Mouse (Mus musculus) ES-E14 (cell line): Measurements from ENCODE around the gene Zscan25. TPM values are rescaled to one million over a fixed set of nuclear protein-coding genes. Genes with fewer than 3 reads are reported as not detected.

ENCODE experiments used
- DNase-seq: peaks from one replicate; pipeline ENCODE4 v3.0.0-alpha.2; 2013; ENCODE audit warnings: low read depth, low spot score
- H3K27ac ChIP-seq: 2 replicates; pipeline ENCODE4 v1.5.1; 2012; ENCODE audit warnings: low read depth, mild to moderate bottlenecking, low read length, moderate library complexity, mixed read lengths; ENCODE audit not compliant: poor library complexity, insufficient read depth, severe bottlenecking
- H3K36me3 ChIP-seq: 2 replicates; pipeline ENCODE4 v1.6.1; 2012; ENCODE audit warnings: mild to moderate bottlenecking, low read length, moderate library complexity, mixed read lengths; ENCODE audit not compliant: control insufficient read depth, poor library complexity, insufficient read depth, severe bottlenecking
- H3K4me1 ChIP-seq, 2 experiments: fragments of 150-350 bp in 1 of 2; sonication (generic) in 1 of 2; 2 replicates each; pipeline ENCODE4 v1.6.1; 2012; ENCODE audit warnings: low read length in 2 of 2, mild to moderate bottlenecking in 1 of 2, mixed read lengths in 1 of 2; ENCODE audit not compliant: control insufficient read depth in 2 of 2, insufficient read depth in 2 of 2, poor library complexity in 1 of 2
- H3K4me3 ChIP-seq, 2 experiments: fragments of 150-350 bp in 1 of 2; sonication (generic) in 1 of 2; 2 replicates each; pipeline ENCODE4 v1.5.1; 2012; ENCODE audit warnings: low read length in 2 of 2, low read depth in 1 of 2, mild to moderate bottlenecking in 1 of 2, mixed read lengths in 1 of 2; ENCODE audit not compliant: insufficient read depth in 1 of 2, poor library complexity in 1 of 2, severe bottlenecking in 1 of 2
- H3K9ac ChIP-seq: 2 replicates; pipeline ENCODE4 v1.6.1; 2012; ENCODE audit warnings: low read depth, mild to moderate bottlenecking, low read length, mixed read lengths; ENCODE audit not compliant: poor library complexity, insufficient read depth, severe bottlenecking
- H3K9me3 ChIP-seq: fragments of 150-350 bp; sonication (generic); 2 replicates; pipeline ENCODE4 v1.6.1; 2012; ENCODE audit warnings: low read depth, mild to moderate bottlenecking, low read length; ENCODE audit not compliant: control insufficient read depth, insufficient read depth
- CHD2 ChIP-seq: IDR thresholded peaks from 2 replicates; pipeline ENCODE4 v1.6.1; 2014; ENCODE audit warnings: mild to moderate bottlenecking, low read depth, low read length, inconsistent platforms
- HCFC1 ChIP-seq: IDR thresholded peaks from 2 replicates; pipeline ENCODE4 v1.6.1; 2012; ENCODE audit warnings: low read length, inconsistent platforms, borderline replicate concordance; ENCODE audit not compliant: insufficient read depth
- MAFK ChIP-seq: IDR thresholded peaks from 2 replicates; pipeline ENCODE4 v1.6.1; 2014; ENCODE audit warnings: mild to moderate bottlenecking, low read depth, low read length, inconsistent platforms; ENCODE audit not compliant: insufficient read depth
- ZC3H11A ChIP-seq: IDR thresholded peaks from 2 replicates; pipeline ENCODE4 v1.6.1; 2012; ENCODE audit warnings: low read depth, mild to moderate bottlenecking, inconsistent platforms, low read length, borderline replicate concordance
- ZNF384 ChIP-seq: IDR thresholded peaks from 2 replicates; pipeline ENCODE4 v1.6.1; 2012; ENCODE audit warnings: low read depth, low read length, inconsistent platforms
- in situ Hi-C, 2 experiments: fragments of 600-800 bp; cut with MboI; formaldehyde crosslinking; loops; one replicate each; pipeline ENCODE4 v1.15.1; 2025; ENCODE audit warnings: low sequenced_read_pairs in 2 of 2, inconsistent platforms in 1 of 2; ENCODE audit not compliant: unreplicated experiment in 2 of 2
- total RNA-seq: library from RNA; depleted of rRNA; stranded (reverse); fragments of 300-350 nt; gene quantifications from 2 replicates; pipeline ENCODE4 v1.2.3, GENCODE M21; 2012; rRNA removed

Zscan25 gene
- 16.8 and 22.5 TPM in 2 replicates for total RNA-seq

DNA sequence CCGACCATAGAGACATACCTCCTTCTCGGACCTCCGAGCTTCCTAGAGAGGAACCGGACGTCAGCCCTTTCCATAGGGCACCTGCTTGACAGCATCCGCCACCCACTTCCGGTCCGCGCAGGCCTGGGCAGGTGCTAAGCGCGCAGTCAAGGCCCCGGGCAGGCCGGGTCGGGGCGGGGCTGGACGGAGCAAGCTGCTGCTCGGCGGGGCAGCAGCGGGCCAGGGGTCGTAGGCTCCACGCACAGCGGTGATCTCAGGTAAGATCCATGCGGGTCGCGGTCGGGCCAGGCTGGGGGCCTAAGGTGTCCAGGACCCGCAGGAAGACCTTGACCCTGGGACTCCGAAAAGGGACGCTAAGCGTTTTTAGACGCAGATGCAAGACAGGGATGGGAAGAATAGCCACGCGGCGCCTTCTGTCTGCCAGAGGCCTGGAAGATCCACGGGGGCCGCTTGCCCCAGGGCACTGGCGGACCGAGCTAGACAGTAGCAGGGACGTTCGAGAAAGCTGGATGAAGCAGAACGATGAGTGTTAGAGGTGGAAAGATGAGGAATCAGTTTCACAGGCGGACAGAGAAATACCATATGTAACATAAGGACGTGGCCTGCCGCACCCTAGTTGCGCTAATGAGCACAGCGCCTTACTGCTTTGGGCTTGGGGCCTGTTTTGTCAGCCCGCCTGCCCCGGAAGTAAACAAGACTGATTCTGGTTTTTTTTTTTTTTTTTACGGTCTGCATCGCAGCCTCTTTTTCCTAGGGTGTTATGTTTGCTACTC is at the start of gene Zscan25:
TSS of gene Zscan25 (plus strand) at position 130 of the 773 bp plus-strand sequence.
- H3K9ac ChIP-seq: peak within 1 kb of the TSS; percentile 100
- peak within 1 kb of the TSS; percentile 94 to 100 for H3K4me3 ChIP-seq
- peak within 1 kb of the TSS; percentile 94 for H3K27ac ChIP-seq
- H3K36me3 ChIP-seq: peaks cover 20% of the 10 kb centered on the region
- H3K9me3 ChIP-seq: no peaks in the 10 kb centered on the region
- DNase-seq: peak; percentile 93
- H3K4me1 ChIP-seq: peaks cover 0 to 2% of the 10 kb centered on the region in 2 experiments; a peak in 1 of 4 replicates
- TF ChIP-seq CHD2: no peak
- peak; percentile 95 for TF ChIP-seq ZNF384
- TF ChIP-seq ZC3H11A: no peak
- TF ChIP-seq MAFK: no peak
- TF ChIP-seq HCFC1: peak; percentile 74; the same call in 1 of the 2 replicates
- in situ Hi-C loops: no loop called here

GRCm38 (mm10) chr5:145230641-145231040 is 49.7 kb upstream of the Zscan25 start:
- Histone ChIP-seq H3K36me3 (peaks cover 23% of the 10 kb centered on the region), H3K27ac (no peak overlapping the region; the same call in 1 of the 2 replicates), H3K9me3 (no peaks in the 10 kb centered on the region), H3K9ac (no peak overlapping the region), H3K4me3 (peak overlapping the region in 1 of 2 experiments; percentile 73; a peak in 2 of 4 replicates), H3K4me1 (peaks cover 0 to 7% of the 10 kb centered on the region in 2 experiments; a peak in 2 of 4 replicates)
- in situ Hi-C loops: no loop called here
- no peak for DNase-seq
- TF ChIP-seq CHD2 (no peak), MAFK (no peak), HCFC1 (no peak), ZNF384 (no peak), ZC3H11A (no peak)

DNA sequence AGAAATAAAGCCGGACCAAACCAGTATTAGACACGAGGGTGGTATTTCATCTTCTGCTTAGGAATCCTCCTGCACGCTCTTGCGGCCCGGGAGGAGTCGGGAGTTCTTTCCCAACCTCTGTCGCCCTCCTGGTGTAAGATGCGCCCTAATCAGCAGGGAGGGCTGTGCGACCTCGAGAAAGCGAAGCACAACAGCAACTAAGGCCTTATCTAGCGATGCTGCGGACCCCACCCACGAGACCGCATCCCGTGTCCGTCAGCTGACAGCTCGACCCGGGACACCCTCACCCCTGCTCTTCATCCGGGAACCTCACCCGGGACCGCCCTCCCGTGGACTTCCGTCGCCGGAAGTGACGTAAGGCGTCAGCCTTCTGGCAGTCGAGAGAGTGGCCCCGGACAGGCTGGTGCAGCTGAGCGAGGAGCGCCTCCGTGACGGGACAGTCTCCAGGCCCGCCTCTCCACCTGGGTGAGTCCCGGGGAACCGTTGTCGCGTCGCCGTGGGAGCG is 48.9 kb upstream of the Zscan25 start, which contains the start of gene Zfp655:
TSS of gene Zfp655 (plus strand) at position 349 of the 505 bp plus-strand sequence.
- H3K9ac ChIP-seq: peak within 1 kb of the TSS; percentile 95
- DNase-seq: peak; percentile 95
- H3K9me3 ChIP-seq: no peaks in the 10 kb centered on the region
- peaks cover 27% of the 10 kb centered on the region for H3K36me3 ChIP-seq
- peak within 1 kb of the TSS; percentile 76 for H3K27ac ChIP-seq
- TF ChIP-seq ZNF384 (no peak), MAFK (no peak), HCFC1 (peak; percentile 57; the same call in 1 of the 2 replicates), CHD2 (no peak), ZC3H11A (no peak)
- in situ Hi-C loops: no loop called here
- H3K4me1 ChIP-seq: peaks cover 0 to 7% of the 10 kb centered on the region in 2 experiments; a peak in 2 of 4 replicates
- peak within 1 kb of the TSS; percentile 73 to 89 for H3K4me3 ChIP-seq

DNA sequence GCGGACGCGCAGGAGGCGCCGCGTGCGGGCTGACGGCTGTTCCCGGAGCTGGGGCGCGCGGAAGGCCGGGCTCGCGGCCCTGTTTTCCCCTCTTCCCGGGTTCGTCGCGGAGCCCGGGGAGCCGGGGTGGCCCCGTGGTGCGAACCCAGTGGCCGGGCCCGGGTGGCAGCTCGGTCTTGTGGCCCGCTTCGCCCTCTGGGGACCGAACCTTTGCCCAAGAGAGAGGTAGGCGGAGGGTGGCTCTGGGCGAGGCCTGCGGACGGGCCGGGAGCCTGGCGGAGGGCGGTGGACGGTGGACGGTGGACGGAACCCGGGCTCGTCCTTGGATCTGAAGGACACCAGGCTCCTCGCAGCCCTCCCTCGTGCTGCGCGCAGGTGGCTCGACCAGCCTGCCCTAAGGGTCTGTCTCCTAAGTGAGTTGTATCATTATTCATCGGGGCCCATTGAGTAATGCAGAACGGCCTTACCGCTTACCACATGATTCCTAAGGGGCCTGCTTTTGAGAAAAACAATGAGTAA is 48.3 kb upstream of the Zscan25 start:
- peaks cover 0 to 7% of the 10 kb centered on the region in 2 experiments; a peak in 2 of 4 replicates for H3K4me1 ChIP-seq
- H3K9ac ChIP-seq: peak overlapping the region; percentile 95
- no peaks in the 10 kb centered on the region for H3K9me3 ChIP-seq
- peaks cover 31% of the 10 kb centered on the region for H3K36me3 ChIP-seq
- in situ Hi-C loops: no loop called here
- H3K4me3 ChIP-seq: peak overlapping the region; percentile 73 to 89
- TF ChIP-seq CHD2: no peak
- TF ChIP-seq MAFK: no peak
- no peak for TF ChIP-seq ZNF384
- TF ChIP-seq HCFC1: no peak
- TF ChIP-seq ZC3H11A: no peak
- DNase-seq: no peak
- peak overlapping the region; percentile 59; the same call in 1 of the 2 replicates for H3K27ac ChIP-seq
